Mouse (Mus musculus): ENCODE measurements around the gene Cd44.
A peak's percentile ranks its signal among the peaks of the same experiment; 100 is the strongest.

The Cd44 gene

GRCm38 (mm10) chr2:102815289-102815809 lies 86.1 kb downstream of the Cd44 start:
- DNase-seq, result peak; percentile 6

- no peak for DNase-seq
Measured at GRCm38 (mm10) chr2:102812756-102813155, 88.7 kb downstream of the Cd44 start.

- no peak for DNase-seq
Measured at GRCm38 (mm10) chr2:102809436-102809835, 92.0 kb downstream of the Cd44 start.

GRCm38 (mm10) chr2:102807633-102808032 lies 93.8 kb downstream of the Cd44 start:
- DNase-seq, result no peak

GRCm38 (mm10) chr2:102805761-102806496 lies 95.5 kb downstream of the Cd44 start:
- DNase-seq, result peak; percentile 24

- no peak for DNase-seq
Measured at GRCm38 (mm10) chr2:102805283-102805682, 96.2 kb downstream of the Cd44 start.

- DNase-seq, result peak; percentile 58
Measured at GRCm38 (mm10) chr2:102804109-102804508, 97.4 kb downstream of the Cd44 start.

GRCm38 (mm10) chr2:102801899-102802298 lies 99.6 kb downstream of the Cd44 start:
- DNase-seq, result no peak

GRCm38 (mm10) chr2:102798149-102798548 lies 103.3 kb downstream of the Cd44 start:
- no peak for DNase-seq

- DNase-seq, result no peak
Measured at GRCm38 (mm10) chr2:102795034-102795433, 106.4 kb downstream of the Cd44 start.

GRCm38 (mm10) chr2:102792804-102793203 lies 108.7 kb downstream of the Cd44 start:
- DNase-seq, result no peak

- DNase-seq, result no peak
Measured at GRCm38 (mm10) chr2:102791641-102792040, 109.8 kb downstream of the Cd44 start.

- no peak for DNase-seq
Measured at GRCm38 (mm10) chr2:102785696-102786095, 115.8 kb downstream of the Cd44 start.

GRCm38 (mm10) chr2:102782751-102783150 lies 118.7 kb downstream of the Cd44 start:
- DNase-seq, result no peak

- DNase-seq, result no peak
Measured at GRCm38 (mm10) chr2:102778208-102778607, 123.3 kb downstream of the Cd44 start.

GRCm38 (mm10) chr2:102775561-102775960 lies 125.9 kb downstream of the Cd44 start:
- no peak for DNase-seq

- DNase-seq, result no peak
Measured at GRCm38 (mm10) chr2:102774700-102775099, 126.8 kb downstream of the Cd44 start.

- no peak for DNase-seq
Measured at GRCm38 (mm10) chr2:102772276-102772675, 129.2 kb downstream of the Cd44 start.

GRCm38 (mm10) chr2:102771304-102771703 lies 130.2 kb downstream of the Cd44 start:
- DNase-seq, result no peak

GRCm38 (mm10) chr2:102768267-102768666 lies 133.2 kb downstream of the Cd44 start:
- DNase-seq, result no peak

GRCm38 (mm10) chr2:102764602-102765374 lies 136.7 kb downstream of the Cd44 start:
- DNase-seq, result no peak

- no peak for DNase-seq
Measured at GRCm38 (mm10) chr2:102763991-102764390, 137.5 kb downstream of the Cd44 start.

GRCm38 (mm10) chr2:102763176-102763575 lies 138.3 kb downstream of the Cd44 start:
- DNase-seq, result no peak
